Mouse (Mus musculus) T-helper 2 cell (primary cell): ENCODE data around the gene Ube2j2.

ENCODE experiments used
- in situ Hi-C: fragments of 300-600 bp; cut with MboI, MseI; formaldehyde crosslinking; loops from one replicate; pipeline ENCODE4 v1.15.1; 2025; ENCODE audit warnings: high pct_unique_total_duplicates

The Ube2j2 gene

DNA sequence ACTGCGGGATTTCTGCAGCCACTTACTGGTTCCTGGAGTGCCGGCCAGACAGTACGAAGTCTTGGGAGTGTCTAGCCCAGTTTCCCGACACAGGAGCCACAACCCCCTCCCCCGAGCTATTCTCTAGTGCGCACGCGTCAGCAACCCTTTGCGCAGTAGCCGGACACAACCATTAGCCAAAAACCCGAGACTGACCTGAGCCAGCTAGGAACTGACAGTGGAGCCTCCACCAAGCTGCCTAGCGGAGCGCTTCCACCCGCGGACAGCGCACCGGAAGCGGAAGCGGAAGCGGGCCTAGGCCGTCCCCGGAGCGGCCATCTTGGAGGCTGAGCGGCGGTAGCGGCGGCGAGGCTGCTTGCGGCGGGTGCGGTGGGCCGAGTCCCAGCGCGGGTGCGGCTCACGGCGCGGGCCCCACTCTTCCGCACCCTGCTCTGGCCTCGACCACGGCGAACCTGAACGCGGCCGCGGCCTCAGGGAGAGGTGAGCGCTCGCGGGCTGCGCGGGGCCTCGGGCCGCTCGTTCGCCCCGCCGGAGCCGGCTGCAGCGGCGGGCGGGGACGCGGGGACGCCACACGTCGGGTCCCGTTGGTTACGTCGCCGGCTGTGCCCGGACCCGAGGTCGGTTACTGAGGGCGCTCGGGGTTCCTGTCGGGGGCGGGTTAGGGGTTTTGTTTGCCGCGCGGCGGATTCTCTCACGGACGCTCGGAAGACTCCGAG lies at the start of gene Ube2j2:
TSS of gene Ube2j2 (plus strand) at position 298 of the 716 bp plus-strand sequence.
- in situ Hi-C loops = no loop called here

GRCm38 (mm10) chr4:155894311-155894881 lies 49.2 kb upstream of the Ube2j2 start:
- in situ Hi-C loops = no loop called here

DNA sequence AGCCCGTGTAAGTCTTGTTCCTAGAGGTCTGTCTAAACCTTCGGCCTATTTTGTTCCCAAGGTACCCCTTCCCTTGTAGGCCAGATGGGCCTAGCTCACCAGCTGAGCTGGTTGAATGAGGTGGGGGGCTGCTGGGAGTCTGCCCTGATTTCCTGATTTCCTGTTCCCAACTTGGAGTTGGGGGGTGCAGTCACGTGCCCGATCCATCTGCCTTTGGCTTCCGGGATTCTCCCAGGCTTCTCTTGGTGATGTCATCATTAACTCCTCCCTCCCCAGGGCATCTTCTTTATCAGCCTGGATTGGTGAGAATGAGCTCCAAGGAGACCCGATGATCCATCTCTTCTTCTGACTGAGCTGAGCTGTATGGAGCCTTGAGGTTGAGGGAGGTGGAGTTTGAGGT lies 48.4 kb upstream of the Ube2j2 start:
- in situ Hi-C loops = loop anchor here (5.0 kb wide), 1 partner anchor 38 kb away; no protein-coding TSS in a partner anchor

DNA sequence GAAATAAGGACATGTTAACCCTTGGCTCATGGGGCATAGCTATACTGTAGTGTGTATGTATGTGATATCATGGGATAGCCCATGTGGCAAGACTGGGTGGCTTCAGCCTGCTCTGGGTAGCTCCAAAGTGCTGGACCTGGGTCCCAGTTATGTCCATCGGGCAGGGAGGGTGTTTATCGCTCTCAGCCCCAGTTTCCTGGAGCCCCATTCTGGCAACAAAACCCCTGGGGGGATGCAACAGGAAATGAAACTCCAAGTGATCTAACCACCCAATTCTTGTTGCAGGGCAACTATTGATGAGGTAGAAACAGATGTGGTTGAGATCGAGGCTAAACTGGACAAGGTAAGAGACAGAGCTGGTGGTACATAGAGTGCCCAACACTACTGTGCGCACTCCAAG lies 47.8 kb upstream of the Ube2j2 start:
- in situ Hi-C loops = loop anchor here (5.0 kb wide), 1 partner anchor 39 kb away; no protein-coding TSS in a partner anchor

GRCm38 (mm10) chr4:155896461-155896860 lies 47.2 kb upstream of the Ube2j2 start:
- in situ Hi-C loops = loop anchor here (5.0 kb wide), 1 partner anchor 39 kb away; no protein-coding TSS in a partner anchor

- in situ Hi-C loops = loop anchor here (5.0 kb wide), 1 partner anchor 41 kb away; no protein-coding TSS in a partner anchor
These were observed 45.3 kb upstream of the Ube2j2 start for GRCm38 (mm10) chr4:155898318-155898717.

GRCm38 (mm10) chr4:155899355-155899754 lies 44.3 kb upstream of the Ube2j2 start:
- in situ Hi-C loops = loop anchor here (5.0 kb wide), 1 partner anchor 42 kb away; no protein-coding TSS in a partner anchor

DNA sequence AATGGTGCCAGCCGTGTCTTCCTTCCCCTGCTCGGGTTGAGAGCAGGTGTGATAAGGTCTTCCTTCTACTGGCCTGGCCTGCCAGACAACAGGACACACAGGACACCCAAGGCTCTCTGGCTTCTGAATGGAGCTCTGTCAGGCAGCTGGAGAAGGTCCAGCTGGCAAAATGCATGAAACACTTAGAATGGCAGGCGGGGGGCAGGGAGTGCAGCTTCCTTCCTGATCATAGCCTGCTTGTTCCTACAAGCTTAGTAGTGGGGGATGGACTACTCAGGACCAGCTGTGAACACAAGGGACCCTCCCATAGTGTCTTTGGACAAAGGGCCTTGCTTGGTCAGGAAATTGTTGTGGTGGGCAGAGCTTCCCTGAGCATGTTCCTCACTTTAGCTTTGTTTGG lies 42.4 kb upstream of the Ube2j2 start:
- in situ Hi-C loops = loop anchor here (10.0 kb wide), 1 partner anchor 324 kb away; no protein-coding TSS in a partner anchor

DNA sequence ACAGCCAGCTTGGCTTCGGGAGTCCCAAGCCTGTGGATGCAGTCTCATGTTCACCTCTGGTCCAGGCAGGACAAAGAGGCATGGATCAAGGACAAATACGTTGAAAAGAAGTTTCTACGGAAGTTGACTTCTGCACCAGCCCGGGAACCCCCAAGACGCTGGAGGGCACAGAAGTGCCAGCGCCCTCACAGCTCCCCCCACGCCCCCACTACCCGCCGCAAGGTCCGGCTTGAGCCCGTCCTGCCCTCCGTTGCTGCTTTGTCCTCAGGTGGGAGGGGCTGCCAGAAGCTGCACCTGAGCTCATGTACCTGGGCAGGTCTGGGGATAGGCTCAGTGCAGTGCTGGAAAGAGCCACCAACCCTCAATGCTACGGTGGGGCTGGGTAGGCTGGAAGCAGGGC lies 40.4 kb upstream of the Ube2j2 start:
- in situ Hi-C loops = loop anchor here (10.0 kb wide), 1 partner anchor 322 kb away; no protein-coding TSS in a partner anchor

DNA sequence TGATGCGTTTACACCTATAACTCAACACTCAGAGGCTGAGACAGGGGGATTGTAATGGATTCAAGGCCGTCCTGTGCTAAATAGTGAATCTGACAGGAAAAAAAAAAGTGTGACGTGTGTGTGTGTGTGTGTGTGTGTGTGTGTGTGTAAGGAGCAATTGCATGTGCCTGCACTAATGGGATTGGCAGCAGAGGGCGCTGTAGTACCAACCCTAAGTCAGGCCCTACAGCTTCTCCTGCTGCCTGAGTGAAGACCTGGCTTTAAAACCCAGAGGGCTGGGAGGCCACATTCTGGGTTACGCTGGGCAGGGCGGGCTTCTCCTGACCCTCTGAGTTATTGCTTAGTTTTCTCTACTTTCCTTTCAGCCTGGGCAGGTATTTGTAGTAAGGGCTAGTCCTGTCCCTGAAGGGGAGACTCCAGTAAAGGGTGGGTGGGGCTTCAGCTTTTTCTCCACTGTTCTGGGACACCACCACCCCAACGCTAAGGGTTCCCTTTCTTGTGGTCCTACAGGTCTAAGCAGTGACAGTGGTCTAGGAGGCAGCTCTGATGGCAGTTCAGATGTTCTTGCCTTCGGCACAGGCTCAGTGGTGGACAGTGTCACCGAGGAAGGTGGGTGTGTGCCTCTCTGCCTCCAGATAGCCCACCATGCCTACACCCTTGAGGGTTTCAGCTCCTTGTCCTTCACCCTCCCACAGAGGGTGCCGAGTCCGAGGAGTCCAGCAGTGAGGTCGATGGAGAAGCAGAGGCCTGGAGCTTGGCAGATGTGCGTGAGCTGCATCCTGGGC lies 39.1 kb upstream of the Ube2j2 start:
- in situ Hi-C loops = loop anchor here (5.0 to 10.0 kb wide), 2 partner anchors 68 to 320 kb away; no protein-coding TSS in a partner anchor

DNA sequence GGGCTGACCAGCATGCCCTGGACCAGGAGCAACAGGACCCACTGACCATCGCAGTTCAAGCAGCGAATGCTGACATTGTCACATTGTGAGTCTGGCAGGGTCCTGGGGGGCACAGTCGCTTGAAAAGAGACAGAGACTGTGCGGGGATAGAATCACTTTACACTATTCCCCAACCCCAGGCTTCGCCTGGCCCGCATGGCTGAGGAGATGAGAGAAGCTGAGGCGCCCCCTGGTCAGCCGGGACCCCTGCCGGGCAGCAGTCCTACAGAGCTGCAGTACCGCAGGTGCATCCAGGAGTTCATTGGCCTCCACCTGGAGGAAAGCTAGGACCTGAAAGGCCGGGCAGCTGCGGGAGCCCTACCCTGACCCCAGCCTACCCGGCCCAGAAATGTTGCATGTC lies 38.0 kb upstream of the Ube2j2 start:
- in situ Hi-C loops = loop anchor here (5.0 to 10.0 kb wide), 2 partner anchors 67 to 319 kb away; no protein-coding TSS in a partner anchor

GRCm38 (mm10) chr4:155906125-155906524 lies 37.5 kb upstream of the Ube2j2 start:
- in situ Hi-C loops = loop anchor here (5.0 to 10.0 kb wide), 2 partner anchors 66 to 319 kb away; no protein-coding TSS in a partner anchor

DNA sequence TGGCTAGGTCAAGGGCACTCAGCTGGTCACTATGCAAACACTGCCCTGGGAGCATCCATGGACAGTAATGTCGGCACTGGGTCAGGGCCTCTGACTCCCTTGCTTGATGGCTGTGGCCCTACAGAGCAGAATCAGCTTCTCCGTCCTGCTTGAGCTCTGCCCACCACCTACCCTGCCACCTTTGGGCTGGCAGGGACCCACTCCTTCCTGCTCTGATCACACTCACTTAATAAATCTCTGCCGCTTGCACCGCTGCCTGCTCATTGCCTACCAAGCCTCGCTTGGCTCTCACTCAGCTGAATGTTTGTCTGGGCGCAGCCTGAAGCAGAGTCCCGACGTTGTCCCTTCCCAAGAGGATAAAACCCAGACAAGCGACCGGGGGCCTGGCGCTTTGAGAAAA lies 36.6 kb upstream of the Ube2j2 start:
- in situ Hi-C loops = loop anchor here (5.0 to 10.0 kb wide), 2 partner anchors 65 to 318 kb away; no protein-coding TSS in a partner anchor

- in situ Hi-C loops = loop anchor here (5.0 to 10.0 kb wide), 2 partner anchors 64 to 317 kb away; no protein-coding TSS in a partner anchor
These were observed 35.4 kb upstream of the Ube2j2 start for GRCm38 (mm10) chr4:155908281-155908680.

DNA sequence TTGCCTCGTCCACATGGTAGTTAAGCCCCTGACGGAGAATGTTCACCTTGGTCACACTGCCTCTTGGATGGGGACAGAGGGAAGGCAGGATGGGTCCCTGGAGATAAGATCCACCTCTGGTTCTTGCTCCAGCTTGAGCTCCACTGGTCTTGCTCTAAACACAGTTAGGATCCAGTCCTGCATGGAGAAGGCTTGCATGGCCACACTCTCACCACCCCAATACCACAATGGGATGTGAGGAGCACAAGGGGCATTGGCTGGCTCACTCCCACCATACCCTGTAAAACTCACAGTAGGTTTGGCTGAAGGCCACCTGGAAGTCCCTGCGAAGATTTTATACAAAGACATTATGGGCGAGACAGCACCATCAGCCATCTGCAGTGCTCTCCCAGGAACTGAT lies 34.9 kb upstream of the Ube2j2 start:
- in situ Hi-C loops = loop anchor here (5.0 to 10.0 kb wide), 2 partner anchors 64 to 316 kb away; no protein-coding TSS in a partner anchor

DNA sequence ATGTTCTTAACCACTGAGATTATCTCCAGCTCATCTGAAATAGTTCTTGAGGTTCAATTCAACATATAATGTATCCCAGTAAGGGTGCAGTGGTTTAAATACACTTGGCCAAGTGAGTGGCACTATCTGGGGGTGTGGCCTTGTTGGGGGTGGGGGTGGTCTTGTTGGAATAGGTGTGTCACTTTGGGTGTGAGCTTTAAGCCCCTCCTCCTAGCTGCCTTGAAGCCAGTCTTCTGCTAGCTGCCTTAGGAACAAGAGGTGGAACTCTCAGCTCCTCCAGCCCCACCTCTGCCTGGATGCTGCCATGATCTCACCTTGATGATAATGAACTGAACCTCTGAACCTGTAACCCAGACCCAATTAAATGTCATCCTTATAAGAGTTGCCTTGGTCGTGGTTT lies 11.6 kb upstream of the Ube2j2 start:
- in situ Hi-C loops = no loop called here

DNA sequence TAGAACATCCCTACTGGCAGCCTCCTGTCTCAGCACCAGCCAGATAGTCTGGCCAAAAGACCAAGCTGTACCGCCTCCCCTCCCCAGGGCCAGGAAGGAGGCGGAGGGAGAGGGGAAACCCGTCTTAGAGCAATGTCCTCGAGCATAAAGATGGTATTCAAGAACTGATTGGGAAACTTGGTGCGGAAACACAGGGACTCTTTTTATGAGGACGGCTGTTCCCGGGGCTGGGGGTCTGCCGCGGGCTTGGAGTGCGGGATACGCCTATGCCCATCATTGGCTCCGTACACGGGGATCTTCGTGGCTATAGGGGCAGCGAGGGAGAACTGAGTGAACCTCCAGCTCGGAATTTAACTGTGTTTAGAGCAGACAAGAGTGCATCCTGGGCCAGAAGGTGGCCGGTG lies 580 bp upstream of the Ube2j2 start:
- in situ Hi-C loops = no loop called here

GRCm38 (mm10) chr4:155944271-155944670 lies 640 bp downstream of the Ube2j2 start:
- in situ Hi-C loops = no loop called here

- in situ Hi-C loops = no loop called here
These were observed 3.5 kb downstream of the Ube2j2 start for GRCm38 (mm10) chr4:155947094-155947493.

GRCm38 (mm10) chr4:155955491-155955890 lies 11.9 kb downstream of the Ube2j2 start:
- in situ Hi-C loops = no loop called here

DNA sequence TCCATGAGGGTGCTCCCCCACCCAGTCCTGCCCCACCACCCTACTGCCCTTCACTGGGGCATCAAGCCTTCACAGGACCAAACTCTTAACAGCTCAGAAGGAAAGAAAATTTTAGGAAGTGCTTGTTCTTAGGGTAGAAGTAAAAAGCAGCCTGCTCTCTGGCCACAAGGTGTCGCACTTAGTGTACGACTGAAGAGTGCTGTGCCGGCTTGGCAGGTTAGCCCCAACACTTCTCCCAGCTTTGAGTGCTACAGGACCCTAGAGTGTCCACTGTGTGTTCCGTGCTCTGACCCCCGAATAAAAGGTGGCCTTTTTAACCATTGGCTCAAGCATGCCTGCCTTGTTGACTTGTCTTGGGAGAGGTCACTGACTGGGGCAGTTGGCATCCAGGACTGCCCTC lies 15.6 kb downstream of the Ube2j2 start:
- in situ Hi-C loops = no loop called here
